Mouse (Mus musculus): ENCODE measurements around the gene Syap1. TPM values are rescaled to one million over a fixed set of nuclear protein-coding genes. Genes with fewer than 3 reads are reported as not detected.
"Not testable (repeated sequence)": the region's sequence is repeated elsewhere in the genome, so short reads cannot be mapped to it uniquely, and the experiment has no call there.

The Syap1 gene
- 100 to 1,000 TPM in 2 of 26 experiments, 10 to 100 TPM in 24; 38.1 to 110 (median 56.0) TPM for total RNA-seq (2018; cell fraction: chromatin; rRNA removed)
- 10 to 100 TPM; 41.9 to 62.3 (median 52.6) TPM for total RNA-seq (2018; cell fraction: cytosol; rRNA removed)
- 10 to 100 TPM; 40.8 to 86.8 (median 53.0) TPM for total RNA-seq (2018; cell fraction: nucleus; rRNA removed)
- 59.8 to 63.5 TPM (median 60.5 TPM) in 3 replicates for polyA plus RNA-seq (2018)

DNA sequence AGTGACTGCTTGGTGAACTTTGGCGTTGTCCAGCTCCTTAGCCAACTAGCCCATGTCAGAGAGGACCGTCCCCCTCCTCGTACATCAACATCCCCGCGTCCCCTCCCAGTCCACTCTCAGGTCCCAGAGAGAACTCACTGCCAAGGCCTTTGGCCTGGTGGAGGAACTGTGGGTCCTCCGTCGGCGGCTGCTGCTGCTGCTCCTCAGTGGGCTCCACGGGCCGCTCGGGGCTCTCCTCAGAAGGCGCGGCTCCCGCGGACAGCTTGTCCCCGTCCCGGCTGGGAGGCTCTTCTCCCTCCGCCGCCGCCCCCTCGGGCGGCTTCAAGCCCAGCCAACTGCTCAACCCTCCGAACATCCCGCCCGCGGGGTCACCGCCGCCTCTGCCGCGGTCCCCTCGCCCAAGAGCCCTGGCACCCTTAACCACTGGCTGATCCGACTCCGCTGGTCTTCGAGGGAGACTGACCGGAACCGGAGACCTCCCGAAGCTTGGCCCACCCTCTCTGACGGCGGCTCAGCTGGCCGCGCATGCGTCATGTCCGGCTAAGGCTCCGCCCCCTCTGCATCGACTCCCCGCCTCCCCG is at the start of gene Syap1:
Gene Syap1 (minus strand): TSS at position 517 of the 581 bp plus-strand sequence.
- H3K36me3 ChIP-seq (ENCODE audit: inconsistent target), result no peaks in the 10 kb centered on the region
- no peak within 1 kb of the TSS for H3K27ac ChIP-seq
- WGBS (ENCODE audit: missing documents), result 33% methylated on average over 22 of the region's 47 CpGs
- peak within 1 kb of the TSS; percentile 59 for H3K4me3 ChIP-seq (ENCODE audit: inconsistent target)
- peaks cover 48% of the 10 kb centered on the region for H3K79me2 ChIP-seq (ENCODE audit: inconsistent target)

DNA sequence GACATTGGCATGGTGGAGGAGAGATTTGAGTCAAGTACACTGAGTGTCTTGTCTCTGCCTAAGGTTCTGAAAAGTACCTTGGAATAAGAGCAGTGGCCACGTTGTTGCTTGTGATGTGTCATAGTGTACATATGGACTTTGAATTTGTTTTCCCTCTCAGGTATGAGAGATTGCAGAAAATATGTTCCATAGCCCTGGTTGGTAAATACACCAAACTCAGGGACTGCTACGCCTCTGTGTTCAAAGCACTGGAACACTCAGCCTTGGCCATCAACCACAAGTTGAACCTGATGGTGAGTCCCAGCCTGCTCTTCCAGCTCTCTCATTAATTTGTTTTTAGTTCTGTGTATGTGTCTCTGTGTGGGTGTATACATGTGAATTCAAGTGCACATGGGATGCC is 43.2 kb upstream of the Syap1 start:
- 100% methylated on average over 2 of the region's 2 CpGs for WGBS (ENCODE audit: missing documents)
- Histone ChIP-seq H3K4me3 (ENCODE audit: inconsistent target) (no peak overlapping the region), H3K27ac (no peak overlapping the region), H3K36me3 (ENCODE audit: inconsistent target) (no peaks in the 10 kb centered on the region), H3K79me2 (ENCODE audit: inconsistent target) (no peaks in the 10 kb centered on the region)

DNA sequence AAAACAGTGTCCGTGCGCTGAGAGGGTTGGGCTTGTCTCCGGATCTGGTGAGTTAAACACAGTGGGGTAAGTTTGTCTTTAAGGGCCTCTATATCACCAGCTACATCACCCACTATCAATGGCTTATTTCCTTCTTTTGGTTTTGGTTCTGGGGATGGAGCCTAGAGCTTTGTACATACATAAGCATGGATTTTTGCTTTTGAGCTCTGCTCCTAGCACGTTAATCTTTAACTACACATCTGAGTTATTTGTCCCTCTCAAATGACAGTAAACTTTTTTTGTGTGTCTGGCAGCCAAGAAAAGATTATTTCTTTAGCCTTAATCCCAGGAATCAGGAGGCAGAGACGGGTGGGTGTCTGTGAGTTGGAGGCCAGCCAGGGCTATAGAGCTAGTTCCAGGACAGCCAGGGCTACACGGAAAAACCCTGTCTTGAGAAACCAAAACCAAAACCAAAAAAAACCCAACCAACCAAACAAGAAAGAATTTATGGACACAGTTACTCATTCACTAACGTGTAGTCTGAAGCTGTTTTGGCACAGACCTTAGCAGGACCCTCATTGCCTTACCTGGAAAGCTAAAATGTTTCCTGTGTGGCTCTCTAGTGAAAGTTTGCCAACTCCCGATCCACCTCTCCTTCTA is 33.4 kb upstream of the Syap1 start:
- Histone ChIP-seq H3K27ac (no peak overlapping the region), H3K79me2 (ENCODE audit: inconsistent target) (no peaks in the 10 kb centered on the region), H3K4me3 (ENCODE audit: inconsistent target) (no peak overlapping the region), H3K36me3 (ENCODE audit: inconsistent target) (no peaks in the 10 kb centered on the region)
- WGBS (ENCODE audit: missing documents), result 74% methylated on average over 8 of the region's 8 CpGs

DNA sequence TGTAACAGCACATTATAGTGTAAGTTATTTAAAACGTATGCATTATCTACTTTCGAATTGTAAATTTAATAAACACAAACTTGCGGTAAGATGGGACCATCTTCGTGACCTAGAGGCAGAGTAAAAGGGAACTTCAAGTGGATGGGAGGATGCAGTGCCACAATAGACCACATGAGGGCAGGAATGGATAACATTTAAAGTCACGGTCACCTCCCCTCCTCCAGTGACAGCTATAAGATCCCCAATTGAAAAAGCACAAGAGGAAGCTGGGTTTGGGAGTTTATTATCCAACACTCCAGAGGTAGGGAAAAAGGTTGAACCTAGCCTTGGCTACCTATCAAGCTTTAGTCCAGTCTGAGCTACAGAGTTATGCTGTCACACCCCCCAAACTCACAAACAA is 27.4 kb upstream of the Syap1 start:
- Histone ChIP-seq H3K4me3 (ENCODE audit: inconsistent target) (no peak overlapping the region), H3K27ac (no peak overlapping the region), H3K36me3 (ENCODE audit: inconsistent target) (0 out of 2 replicates have a peak, but pooled peaks cover 7% of the 10 kb centered on the region), H3K79me2 (ENCODE audit: inconsistent target) (no peaks in the 10 kb centered on the region)
- WGBS (ENCODE audit: missing documents), result 46% methylated on average over 5 of the region's 5 CpGs

DNA sequence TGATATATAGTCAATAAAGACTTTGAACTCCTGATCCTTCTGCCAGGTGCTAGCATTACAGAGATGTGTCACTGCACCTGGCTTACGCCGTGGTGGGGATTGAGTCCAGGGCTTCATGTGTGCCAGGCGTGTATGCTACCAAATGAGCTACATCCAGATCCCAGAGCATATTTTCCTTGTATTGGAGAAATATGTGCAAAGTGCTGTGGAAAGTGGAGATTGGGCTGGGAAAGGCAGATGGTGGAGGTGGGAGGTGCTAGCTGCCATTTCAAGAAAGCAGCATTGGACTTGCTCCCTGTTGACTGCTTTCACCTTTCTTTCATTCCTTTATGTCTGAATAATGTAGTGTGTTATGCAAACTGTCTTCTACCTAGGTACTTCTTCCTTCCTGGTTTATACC is 25.4 kb upstream of the Syap1 start:
- H3K27ac ChIP-seq, result no peak overlapping the region
- H3K36me3 ChIP-seq (ENCODE audit: inconsistent target), result 0 out of 2 replicates have a peak, but pooled peaks cover 7% of the 10 kb centered on the region
- WGBS (ENCODE audit: missing documents), result 92% methylated on average over 3 of the region's 3 CpGs
- no peaks in the 10 kb centered on the region for H3K79me2 ChIP-seq (ENCODE audit: inconsistent target)
- no peak overlapping the region for H3K4me3 ChIP-seq (ENCODE audit: inconsistent target)

DNA sequence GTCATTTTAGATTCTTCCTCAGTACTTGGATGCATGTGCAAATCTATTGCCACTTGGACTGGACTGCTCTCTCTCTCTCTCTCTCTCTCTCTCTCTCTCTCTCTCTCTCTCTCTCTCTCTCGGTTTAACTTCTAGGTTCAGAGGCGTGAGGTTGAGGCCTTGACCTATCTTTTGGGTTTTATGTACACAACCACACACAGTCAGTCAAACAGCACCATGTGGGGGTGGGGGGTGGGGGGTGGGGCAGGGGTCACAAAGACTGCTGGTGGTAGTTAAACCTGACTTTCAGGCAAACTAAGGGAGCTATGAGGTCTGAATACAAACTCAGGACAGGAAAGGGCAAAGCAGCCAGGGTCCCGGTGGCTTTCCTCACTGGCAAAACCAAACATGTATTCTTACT is 19.3 kb upstream of the Syap1 start:
- Histone ChIP-seq H3K79me2 (ENCODE audit: inconsistent target) (peaks cover 41% of the 10 kb centered on the region), H3K36me3 (ENCODE audit: inconsistent target) (no peaks in the 10 kb centered on the region), H3K27ac (no peak overlapping the region), H3K4me3 (ENCODE audit: inconsistent target) (no peak overlapping the region)
- 100% methylated on average over 1 of the region's 3 CpGs for WGBS (ENCODE audit: missing documents)

DNA sequence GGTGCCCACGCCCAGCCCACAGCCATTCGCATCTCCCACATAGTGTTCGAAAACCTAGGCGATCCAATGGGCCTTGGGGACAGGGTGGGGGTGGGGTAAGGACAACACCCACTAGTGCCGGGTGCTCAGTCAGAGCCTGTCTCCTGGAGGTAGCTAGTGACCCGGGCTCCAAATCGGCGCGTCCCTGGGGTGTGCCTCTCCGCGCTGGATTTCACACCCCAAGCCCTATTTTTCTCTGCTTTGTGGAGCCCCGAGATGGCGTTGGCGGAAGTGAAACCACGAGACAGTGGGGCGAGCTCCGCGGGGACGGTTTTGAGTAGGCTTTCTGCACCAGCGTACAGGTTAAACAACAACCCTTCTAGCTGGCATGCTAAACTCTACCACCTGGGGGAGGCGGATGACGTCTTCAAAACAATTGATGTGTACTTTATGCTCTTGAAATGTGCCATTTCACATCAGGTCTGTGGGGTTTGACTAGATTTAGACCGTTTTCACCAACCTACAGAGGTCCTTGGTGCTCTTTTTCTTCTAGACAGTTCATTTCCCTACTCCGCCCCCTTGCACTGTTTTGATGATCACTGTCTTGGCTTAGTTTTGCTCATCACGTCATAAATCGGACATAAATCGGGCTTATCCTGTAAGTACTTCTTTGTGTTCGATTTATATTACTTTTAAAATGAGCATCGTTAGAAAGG is 13.9 kb upstream of the Syap1 start:
- 27% methylated on average over 29 of the region's 29 CpGs for WGBS (ENCODE audit: missing documents)
- Histone ChIP-seq H3K4me3 (ENCODE audit: inconsistent target) (peak overlapping the region; percentile 56), H3K36me3 (ENCODE audit: inconsistent target) (no peaks in the 10 kb centered on the region), H3K79me2 (ENCODE audit: inconsistent target) (peaks cover 44% of the 10 kb centered on the region), H3K27ac (peak overlapping the region; percentile 71)

DNA sequence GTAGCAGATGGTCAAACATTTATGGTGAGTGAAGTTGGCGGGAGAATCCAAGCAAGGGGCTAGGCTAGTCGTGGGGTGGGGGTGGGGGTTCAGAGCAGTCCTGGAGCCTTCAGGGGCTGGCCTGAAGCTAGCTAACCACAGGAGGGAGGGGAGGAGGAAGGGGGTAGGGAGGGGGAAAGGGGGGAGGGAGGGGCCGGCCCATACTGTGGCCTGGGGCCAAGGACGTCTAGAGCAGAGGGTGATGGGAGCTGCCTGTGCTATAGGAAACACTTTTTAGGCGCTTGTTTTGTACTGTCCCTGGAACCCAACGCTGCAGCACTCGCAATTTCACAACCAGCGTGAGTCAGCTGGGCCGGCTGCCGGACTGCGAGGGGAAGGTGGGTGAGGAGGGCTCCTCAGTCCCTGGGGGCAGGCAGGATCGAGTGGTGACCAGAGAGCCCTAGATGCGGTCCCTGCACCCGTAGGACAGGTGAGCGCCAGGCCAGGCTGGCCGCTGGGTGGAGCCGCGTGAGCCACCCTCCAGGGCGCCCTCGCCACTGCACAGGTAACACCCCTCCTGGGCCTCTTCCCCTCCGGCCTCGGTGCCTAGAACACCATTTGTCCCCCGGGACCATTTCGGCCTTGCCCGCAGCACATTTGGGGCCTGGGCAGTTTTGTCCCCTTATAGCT is 13.3 kb upstream of the Syap1 start:
- 23% methylated on average over 13 of the region's 25 CpGs for WGBS (ENCODE audit: missing documents)
- H3K79me2 ChIP-seq (ENCODE audit: inconsistent target), result peaks cover 41% of the 10 kb centered on the region
- H3K4me3 ChIP-seq (ENCODE audit: inconsistent target), result peak overlapping the region; percentile 56
- no peaks in the 10 kb centered on the region for H3K36me3 ChIP-seq (ENCODE audit: inconsistent target)
- peak overlapping the region; percentile 71 for H3K27ac ChIP-seq

DNA sequence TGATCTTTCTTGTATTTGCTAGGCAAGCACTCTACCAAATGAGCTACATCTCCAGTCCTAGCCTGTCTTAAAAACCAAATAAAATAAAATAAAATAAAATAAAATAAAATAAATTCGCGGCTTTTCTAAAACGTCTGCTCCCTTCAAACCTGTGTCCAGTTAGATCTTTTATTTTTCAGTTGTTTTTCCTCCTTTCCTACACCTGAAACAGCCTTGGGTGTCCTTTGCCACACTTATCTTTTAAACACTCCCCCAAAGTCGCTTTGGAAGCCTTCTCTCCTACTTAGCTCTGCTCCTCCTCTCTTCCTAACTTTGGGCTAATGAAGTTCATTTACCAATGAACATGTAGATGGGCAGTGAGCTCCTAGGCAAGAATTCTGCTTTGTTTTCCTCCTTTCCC is 12.7 kb upstream of the Syap1 start, which contains the start of gene Ctps2:
Gene Ctps2 (plus strand): TSS at position 301 of the 400 bp plus-strand sequence.
- Histone ChIP-seq H3K36me3 (ENCODE audit: inconsistent target) (no peaks in the 10 kb centered on the region), H3K27ac (peak within 1 kb of the TSS; percentile 71), H3K79me2 (ENCODE audit: inconsistent target) (peaks cover 37% of the 10 kb centered on the region), H3K4me3 (ENCODE audit: inconsistent target) (peak within 1 kb of the TSS; percentile 56)
- WGBS (ENCODE audit: missing documents), result 37% methylated on average over 4 of the region's 4 CpGs

DNA sequence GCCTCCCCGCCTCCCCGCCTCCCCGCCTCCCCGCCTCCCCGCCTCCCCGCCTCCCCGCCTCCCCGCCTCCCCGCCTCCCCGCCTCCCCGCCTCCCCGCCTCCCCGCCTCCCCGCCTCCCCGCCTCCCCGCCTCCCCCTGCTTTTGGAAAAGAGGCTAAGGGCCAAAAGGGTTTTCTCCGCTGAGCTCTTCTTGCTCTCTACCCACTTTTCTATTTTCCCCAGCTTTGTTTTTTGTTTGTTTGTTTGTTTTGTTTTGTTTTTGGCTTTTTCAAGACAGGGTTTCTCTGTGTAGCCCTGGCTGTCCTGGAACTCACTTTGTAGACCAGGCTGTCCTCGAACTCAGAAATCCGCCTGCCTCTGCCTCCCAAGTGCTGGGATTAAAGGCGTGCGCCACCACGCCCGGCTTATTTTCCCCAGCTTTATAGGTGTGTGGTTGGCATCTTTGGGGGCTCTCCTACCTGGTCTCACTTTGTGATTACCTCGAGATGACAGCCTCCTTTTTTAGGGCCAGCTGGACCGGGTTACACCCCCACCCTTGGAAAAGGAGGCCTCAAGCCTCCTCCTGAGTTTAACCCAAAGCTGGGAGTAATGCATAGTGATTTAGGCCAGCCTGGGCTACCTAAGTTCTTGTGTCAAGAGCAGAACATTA is 452 bp upstream of the Syap1 start:
- not testable (repeated sequence) for H3K27ac ChIP-seq; H3K4me3 ChIP-seq (ENCODE audit: inconsistent target); H3K36me3 ChIP-seq (ENCODE audit: inconsistent target)
- 85% methylated on average over 8 of the region's 25 CpGs for WGBS (ENCODE audit: missing documents)
- H3K79me2 ChIP-seq (ENCODE audit: inconsistent target), result peaks cover 42% of the 10 kb centered on the region

DNA sequence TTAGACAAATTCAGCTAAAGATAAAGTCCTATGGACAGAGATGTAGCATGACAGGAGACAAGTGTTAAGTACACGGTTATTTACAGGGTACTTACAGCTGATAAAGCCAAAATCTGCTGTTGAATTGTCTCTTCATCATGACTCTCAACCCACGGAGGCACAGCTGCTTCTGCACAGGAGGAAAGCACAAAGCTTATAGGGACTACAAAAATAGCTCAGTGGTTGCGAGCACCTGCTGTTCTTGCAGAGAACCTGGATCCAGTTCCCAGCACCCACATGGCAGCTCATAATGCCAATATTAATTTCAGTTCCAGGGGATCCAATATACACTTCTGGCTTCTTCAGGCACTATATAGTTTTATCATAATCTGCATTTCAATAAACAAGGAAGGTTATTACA is 10.0 kb downstream of the Syap1 start:
- no peak overlapping the region for H3K4me3 ChIP-seq (ENCODE audit: inconsistent target)
- WGBS (ENCODE audit: missing documents), result 77% methylated on average over 3 of the region's 3 CpGs
- H3K36me3 ChIP-seq (ENCODE audit: inconsistent target), result no peaks in the 10 kb centered on the region
- peaks cover 3% of the 10 kb centered on the region; the same call in 1 of the 2 replicates for H3K79me2 ChIP-seq (ENCODE audit: inconsistent target)
- no peak overlapping the region for H3K27ac ChIP-seq

DNA sequence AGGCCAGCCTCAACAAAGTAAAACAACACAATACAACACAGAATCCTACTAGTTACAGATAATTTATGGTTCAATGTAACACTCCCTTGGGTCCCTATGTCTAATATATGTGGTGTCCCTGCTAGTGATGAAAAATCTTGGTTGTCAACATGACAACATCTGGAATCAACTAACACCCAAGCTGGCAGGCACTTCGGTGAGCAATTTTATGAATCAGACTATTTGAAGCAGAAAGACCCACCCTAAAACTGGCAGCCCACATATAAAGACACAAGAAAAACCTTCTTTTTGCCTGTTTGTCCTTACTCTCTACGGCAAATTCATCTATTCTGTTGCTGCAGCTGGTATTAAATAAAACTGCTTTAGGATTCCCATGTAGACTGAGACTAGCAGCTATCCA is 14.5 kb downstream of the Syap1 start:
- Histone ChIP-seq H3K4me3 (ENCODE audit: inconsistent target) (no peak overlapping the region), H3K79me2 (ENCODE audit: inconsistent target) (no peaks in the 10 kb centered on the region), H3K36me3 (ENCODE audit: inconsistent target) (no peaks in the 10 kb centered on the region), H3K27ac (no peak overlapping the region)
- 94% methylated on average over 2 of the region's 2 CpGs for WGBS (ENCODE audit: missing documents)

DNA sequence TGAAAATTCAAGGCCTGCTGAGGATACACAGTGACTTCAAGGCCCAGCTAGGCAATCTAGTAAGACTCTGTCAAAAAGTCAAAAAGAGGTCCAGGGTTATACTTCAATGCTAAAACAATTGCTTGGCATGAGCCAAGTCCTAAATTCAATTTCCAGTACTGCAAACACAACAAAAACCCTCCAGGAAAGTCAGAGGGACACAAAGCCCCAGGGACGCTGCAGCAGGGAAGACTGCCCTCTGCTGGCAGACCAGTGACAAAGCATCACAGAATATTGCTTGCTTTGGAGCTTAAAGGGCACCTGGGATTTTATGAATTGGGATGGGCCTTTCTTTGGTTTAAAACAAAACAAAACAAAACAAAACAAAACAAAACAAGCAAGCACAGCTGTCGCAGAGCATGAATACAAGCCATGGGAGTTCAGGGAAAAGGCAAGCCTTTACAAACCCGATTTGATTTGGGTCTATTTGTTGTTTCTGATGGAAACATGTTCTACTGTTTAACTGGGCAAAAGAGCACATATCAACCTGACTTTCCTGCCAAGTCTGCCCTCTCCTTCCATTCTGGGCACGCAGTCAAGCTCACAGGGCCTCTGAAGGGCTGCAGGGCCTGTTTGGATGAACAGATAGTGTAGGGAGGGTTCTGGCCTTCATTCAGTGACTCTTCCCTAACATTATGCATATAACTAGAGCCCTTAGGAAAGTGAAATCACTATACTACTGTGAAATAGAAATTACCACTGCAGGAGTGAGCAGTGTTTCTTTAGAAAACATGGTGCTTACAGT is 16.3 kb downstream of the Syap1 start:
- Histone ChIP-seq H3K36me3 (ENCODE audit: inconsistent target) (no peaks in the 10 kb centered on the region), H3K4me3 (ENCODE audit: inconsistent target) (no peak overlapping the region), H3K79me2 (ENCODE audit: inconsistent target) (no peaks in the 10 kb centered on the region), H3K27ac (no peak overlapping the region)
- WGBS (ENCODE audit: missing documents), result 64% methylated on average over 4 of the region's 4 CpGs
